29 mouse cellular contexts compared by ENCODE assay signal in genomic region chr14:28827186-28827585, GRCm38 (mm10).
DNase-seq lines count a peak whose midpoint lies in the region; ATAC-seq and TF ChIP-seq lines count a peak whose summit lies in the region.
"Had no signal": no experiment of that assay in that cellular context is flagged by ENCODE, and none has a peak within 500 bp of the region (broad histone marks: within the 10 kb centered on the region; RNA-seq: fewer than 3 reads in every experiment).

No protein-coding gene starts in this region.

- H3K9me3 ChIP-seq in kidney, postnatal 0 days (replicated peaks; ENCODE audit: low read length) = no peaks in the 10 kb centered on the region
- H3K9me3 ChIP-seq in limb, embryonic 10.5 days (replicated peaks) = no peaks in the 10 kb centered on the region
- no peaks in the 10 kb centered on the region for H3K9me3 ChIP-seq in neural tube, embryonic 11.5 days (ENCODE audit: control insufficient read depth, low read length)
- H3K9me3 ChIP-seq: embryonic facial prominence, embryonic 10.5 days; embryonic facial prominence, embryonic 15.5 days; forebrain, embryonic 13.5 days; midbrain, embryonic 12.5 days had no signal

- intact Hi-C loops in heart, postnatal 36 days (cut with DNase I) = no loop called here

- H3K27me3 ChIP-seq in kidney, postnatal 0 days (ENCODE audit: insufficient read depth, low read length) = no peaks in the 10 kb centered on the region
- no peaks in the 10 kb centered on the region for H3K27me3 ChIP-seq in limb, embryonic 10.5 days (ENCODE audit: low read depth, poor library complexity, severe bottlenecking)
- no peaks in the 10 kb centered on the region for H3K27me3 ChIP-seq in neural tube, embryonic 11.5 days (ENCODE audit: control insufficient read depth, insufficient read depth, low read length)
- H3K27me3 ChIP-seq: embryonic facial prominence, embryonic 15.5 days; forebrain, embryonic 13.5 days; midbrain, embryonic 12.5 days had no signal

- no peak overlapping the region for H3K4me2 ChIP-seq in kidney, postnatal 0 days (ENCODE audit: low read length)
- H3K4me2 ChIP-seq in neural tube, embryonic 11.5 days (ENCODE audit: low read depth) = no peak overlapping the region
- H3K4me2 ChIP-seq: embryonic facial prominence, embryonic 15.5 days; forebrain, embryonic 13.5 days; midbrain, embryonic 12.5 days had no signal

- no peak for ATAC-seq in kidney, postnatal 0 days (replicated peaks; ENCODE audit: low FRiP score, low read depth)
- no peak for ATAC-seq in neural tube, embryonic 11.5 days (ENCODE audit: insufficient read depth, low FRiP score, low TSS enrichment)
- no peak for ATAC-seq in CD4-positive, CD25-positive, alpha-beta regulatory T cell, adult 4 months
- ATAC-seq: activated CD4-positive, CD25-positive, alpha-beta regulatory T cell, adult 4 months; forebrain, embryonic 13.5 days; hindbrain, embryonic 16.5 days; intestine, embryonic 16.5 days had no signal

- no peak for TF ChIP-seq CTCF in kidney, postnatal 0 days (IDR thresholded peaks at IDR 0.05; ENCODE audit: low read depth)

- 18% methylated on average over 6 of the region's 6 CpGs for WGBS in kidney, postnatal 0 days
- WGBS in limb, embryonic 10.5 days = 36% methylated on average over 6 of the region's 6 CpGs
- WGBS in neural tube, embryonic 11.5 days = 40% methylated on average over 6 of the region's 6 CpGs

- no peaks in the 10 kb centered on the region for H3K4me1 ChIP-seq in kidney, postnatal 0 days (replicated peaks; ENCODE audit: insufficient read depth, low read length)
- peaks cover 17% of the 10 kb centered on the region for H3K4me1 ChIP-seq in limb, embryonic 10.5 days
- no peaks in the 10 kb centered on the region for H3K4me1 ChIP-seq in neural tube, embryonic 11.5 days (ENCODE audit: control insufficient read depth, insufficient read depth, low read length)
- H3K4me1 ChIP-seq: embryonic facial prominence, embryonic 10.5 days; embryonic facial prominence, embryonic 15.5 days; forebrain, embryonic 13.5 days; midbrain, embryonic 12.5 days had no signal

- no peak overlapping the region for H3K27ac ChIP-seq in kidney, postnatal 0 days
- no peak overlapping the region for H3K27ac ChIP-seq in limb, embryonic 10.5 days
- no peak overlapping the region for H3K27ac ChIP-seq in neural tube, embryonic 11.5 days (ENCODE audit: low read depth, low read length)
- H3K27ac ChIP-seq: embryonic facial prominence, embryonic 10.5 days; embryonic facial prominence, embryonic 15.5 days; forebrain, embryonic 13.5 days; liver, embryonic 14.5 days; midbrain, embryonic 12.5 days; stomach, postnatal 0 days had no signal

- no peak overlapping the region for H3K9ac ChIP-seq in kidney, postnatal 0 days (ENCODE audit: low read depth, low read length)
- no peak overlapping the region for H3K9ac ChIP-seq in neural tube, embryonic 11.5 days (ENCODE audit: low read length)
- H3K9ac ChIP-seq: embryonic facial prominence, embryonic 15.5 days; forebrain, embryonic 13.5 days; liver, embryonic 14.5 days; midbrain, embryonic 12.5 days had no signal

- peak; percentile 18 for DNase-seq in kidney, postnatal 0 days (ENCODE audit: low spot score)
- DNase-seq in kidney, adult 18-20 months = no peak
- peak; percentile 74 for DNase-seq in embryo, embryonic 11 days
- DNase-seq in limb, embryonic 10.5 days (ENCODE audit: low spot score) = peak; percentile 49
- DNase-seq in neural tube, embryonic 11.5 days (ENCODE audit: low spot score) = peak; percentile 43
- no peak for DNase-seq in adrenal gland, postnatal 14 days
- no peak for DNase-seq in heart, postnatal 36 days
- DNase-seq: adrenal gland, adult 2 months; cerebellum, adult 8-10 months; cerebellum, postnatal 25 days; gastrocnemius, postnatal 14 days; heart, postnatal 14 days; kidney, adult 9 months; kidney, postnatal 14 days; layer of hippocampus, adult 9-11 months; liver; lung, adult 2 months; thymus, adult 18-20 months; thymus, postnatal 25 days had no signal

- no peaks in the 10 kb centered on the region for H3K36me3 ChIP-seq in kidney, postnatal 0 days (ENCODE audit: insufficient read depth, low read length)
- H3K36me3 ChIP-seq in limb, embryonic 10.5 days = no peaks in the 10 kb centered on the region
- H3K36me3 ChIP-seq in neural tube, embryonic 11.5 days (ENCODE audit: control insufficient read depth, insufficient read depth, low read length) = no peaks in the 10 kb centered on the region
- H3K36me3 ChIP-seq: embryonic facial prominence, embryonic 10.5 days; embryonic facial prominence, embryonic 15.5 days; midbrain, embryonic 12.5 days had no signal

- H3K4me3 ChIP-seq in kidney, postnatal 0 days (replicated peaks; ENCODE audit: low read depth, low read length) = no peak overlapping the region
- H3K4me3 ChIP-seq in limb, embryonic 10.5 days = no peak overlapping the region
- no peak overlapping the region for H3K4me3 ChIP-seq in neural tube, embryonic 11.5 days (ENCODE audit: low read depth, low read length)
- H3K4me3 ChIP-seq: embryonic facial prominence, embryonic 10.5 days; embryonic facial prominence, embryonic 15.5 days; forebrain, embryonic 13.5 days; midbrain, embryonic 12.5 days had no signal

Comparison
In these comparisons a context has a peak if more than half of its experiments do, and no peak if none do; other contexts are left out.
1. DNase-seq: peak in kidney, postnatal 0 days (single experiment), embryo, embryonic 11 days (single experiment), limb, embryonic 10.5 days (single experiment) and neural tube, embryonic 11.5 days (single experiment); none in kidney, adult 18-20 months (single experiment), adrenal gland, postnatal 14 days (single experiment) and heart, postnatal 36 days (0 of 2).